Mouse (Mus musculus) cerebellum, postnatal 25 days (tissue): ENCODE data around the gene Polq.
"Not testable (repeated sequence)": the region's sequence is repeated elsewhere in the genome, so short reads cannot be mapped to it uniquely, and the experiment has no call there.

Source experiments
- DNase-seq, 2 experiments: peaks; one replicate each; pipeline ENCODE4 v3.0.0; 2021; ENCODE audit warnings: mixed read lengths in 2 of 2

Polq gene

DNA sequence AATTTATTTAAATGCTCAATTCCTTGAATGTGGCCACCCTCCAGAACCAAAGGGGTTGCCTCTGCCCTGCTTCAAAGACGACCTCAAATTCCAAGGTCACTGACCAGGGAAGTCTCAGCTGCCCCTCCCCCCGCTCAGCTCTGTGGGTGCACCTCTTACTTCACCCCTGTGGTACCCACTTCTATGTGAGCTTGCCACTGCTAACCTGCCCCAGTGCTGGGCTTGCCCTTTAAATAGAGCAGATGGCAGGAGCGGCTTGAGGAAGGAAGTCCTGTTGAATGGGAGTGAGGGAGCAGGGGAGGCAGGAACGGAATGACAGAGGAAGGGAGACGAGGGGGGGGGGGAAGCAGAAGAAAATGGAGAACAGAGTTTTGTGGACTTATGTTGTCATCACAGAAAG is 97.2 kb downstream of the Polq start:
- DNase-seq = peak; percentile 71 to 75

DNA sequence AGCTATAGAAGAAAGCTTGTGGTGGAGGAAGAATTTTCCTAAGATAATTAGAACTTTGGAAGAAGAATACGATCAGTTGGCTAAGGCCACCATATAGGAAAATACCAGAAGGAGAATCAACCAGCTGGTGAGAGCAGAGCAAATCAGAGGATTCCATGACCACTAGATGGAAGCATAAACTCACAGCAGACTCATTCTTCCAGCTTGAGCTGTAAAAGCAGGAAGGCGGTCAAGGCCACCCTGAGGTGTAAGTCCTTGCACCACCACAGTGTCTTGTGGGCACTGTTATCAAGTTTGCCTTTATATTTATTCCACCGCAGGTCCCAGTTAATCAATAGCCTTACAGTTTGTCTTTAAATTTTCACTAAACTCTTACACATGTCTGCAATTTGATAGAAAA is 97.7 kb downstream of the Polq start:
- peak; percentile 56 to 73 for DNase-seq

DNA sequence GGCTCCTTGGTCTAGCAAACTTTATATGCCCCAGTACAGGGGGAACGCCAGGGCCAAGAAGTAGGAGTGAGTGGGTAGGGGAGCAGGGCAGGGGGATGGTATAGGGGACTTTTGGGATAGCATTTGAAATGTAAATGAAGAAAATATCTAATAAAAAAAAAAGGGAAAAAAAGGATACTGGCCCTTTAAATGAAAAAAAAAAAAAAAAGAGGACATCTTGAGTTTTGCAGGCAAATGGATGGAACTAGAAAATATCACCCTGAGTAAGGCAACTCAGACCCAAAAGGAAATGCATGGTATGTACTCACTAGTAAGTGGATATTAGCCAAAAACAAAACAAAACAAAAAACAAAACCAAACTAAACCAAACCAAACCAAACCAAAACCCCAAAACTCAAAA is 113.6 kb downstream of the Polq start:
- not testable (repeated sequence) for DNase-seq
